Mouse (Mus musculus) fat pad, adult 2 months (tissue): Measurements from ENCODE around the gene Ccng1.

Source experiments
- DNase-seq: peaks from one replicate; pipeline ENCODE4 v3.0.0-alpha.2; 2011; ENCODE audit warnings: low read depth, low spot score; ENCODE audit errors: extremely low read depth

Gene Ccng1

GRCm38 (mm10) chr11:40755109-40755627 lies at the start of gene Ccng1:
Gene Ccng1 (minus strand): TSS chr11:40755311.
- peak; percentile 93 for DNase-seq

GRCm38 (mm10) chr11:40790307-40790706 lies 35.2 kb upstream of the Ccng1 start:
- DNase-seq, result no peak

GRCm38 (mm10) chr11:40789701-40790100 lies 34.6 kb upstream of the Ccng1 start:
- DNase-seq, result no peak

GRCm38 (mm10) chr11:40786900-40787299 lies 31.8 kb upstream of the Ccng1 start:
- no peak for DNase-seq

- no peak for DNase-seq
Observed at GRCm38 (mm10) chr11:40784326-40784725, 29.2 kb upstream of the Ccng1 start.

GRCm38 (mm10) chr11:40783346-40783745 lies 28.2 kb upstream of the Ccng1 start:
- no peak for DNase-seq

- no peak for DNase-seq
Observed at GRCm38 (mm10) chr11:40781857-40782256, 26.7 kb upstream of the Ccng1 start.

- DNase-seq, result no peak
Observed at GRCm38 (mm10) chr11:40775315-40776269, 20.5 kb upstream of the Ccng1 start.

- DNase-seq, result no peak
Observed at GRCm38 (mm10) chr11:40764690-40765089, 9.6 kb upstream of the Ccng1 start.

- no peak for DNase-seq
Observed at GRCm38 (mm10) chr11:40763395-40763794, 8.3 kb upstream of the Ccng1 start.

GRCm38 (mm10) chr11:40759896-40760295 lies 4.8 kb upstream of the Ccng1 start:
- DNase-seq, result no peak

GRCm38 (mm10) chr11:40755968-40756367 lies 857 bp upstream of the Ccng1 start:
- no peak for DNase-seq

- no peak for DNase-seq
Observed at GRCm38 (mm10) chr11:40754664-40755107, 425 bp downstream of the Ccng1 start.

GRCm38 (mm10) chr11:40753836-40754235 lies 1.3 kb downstream of the Ccng1 start:
- no peak for DNase-seq

GRCm38 (mm10) chr11:40747716-40748115 lies 7.4 kb downstream of the Ccng1 start:
- DNase-seq, result no peak

GRCm38 (mm10) chr11:40746361-40746760 lies 8.8 kb downstream of the Ccng1 start:
- DNase-seq, result no peak

- no peak for DNase-seq
Observed at GRCm38 (mm10) chr11:40744348-40744747, 10.8 kb downstream of the Ccng1 start.

- no peak for DNase-seq
Observed at GRCm38 (mm10) chr11:40741605-40742262, 13.4 kb downstream of the Ccng1 start.

GRCm38 (mm10) chr11:40737369-40737768 lies 17.7 kb downstream of the Ccng1 start:
- no peak for DNase-seq

- DNase-seq, result no peak
Observed at GRCm38 (mm10) chr11:40734251-40734752, 20.8 kb downstream of the Ccng1 start.

GRCm38 (mm10) chr11:40733339-40734174 lies 21.6 kb downstream of the Ccng1 start, which contains the start of the genes Hmmr and Nudcd2:
Gene Hmmr (minus strand): TSS chr11:40733422.
Gene Nudcd2 (plus strand): TSS chr11:40733667.
- peak; percentile 91 for DNase-seq
